Mouse (Mus musculus): Measurements from ENCODE around the gene Cdc5l. TPM values are rescaled to one million over a fixed set of nuclear protein-coding genes. Genes with fewer than 3 reads are reported as not detected.

The Cdc5l gene
- polyA plus RNA-seq, 1 experiment: 54.0 TPM

GRCm38 (mm10) chr17:45379271-45379784 lies 54.2 kb downstream of the Cdc5l start:
- peaks cover 8% of the 10 kb centered on the region; the same call in 1 of the 2 replicates for H3K4me1 ChIP-seq (ENCODE audit: control insufficient read depth, insufficient read depth, low read length)
- H3K27ac ChIP-seq (ENCODE audit: insufficient read depth, low read depth, low read length): no peak overlapping the region
- H3K4me3 ChIP-seq (ENCODE audit: insufficient read depth, low read length): no peak overlapping the region
- TF ChIP-seq POLR2A (IDR thresholded peaks at IDR 0.05; ENCODE audit: borderline replicate concordance, low read depth, low read length): no peak
- no peak for TF ChIP-seq CTCF (IDR thresholded peaks at IDR 0.05; ENCODE audit: low read depth, low read length)

GRCm38 (mm10) chr17:45377323-45377722 lies 56.2 kb downstream of the Cdc5l start:
- H3K27ac ChIP-seq (ENCODE audit: insufficient read depth, low read depth, low read length): no peak overlapping the region
- no peaks in the 10 kb centered on the region for H3K4me1 ChIP-seq (ENCODE audit: control insufficient read depth, insufficient read depth, low read length)
- TF ChIP-seq CTCF (IDR thresholded peaks at IDR 0.05; ENCODE audit: low read depth, low read length) (no peak), POLR2A (IDR thresholded peaks at IDR 0.05; ENCODE audit: borderline replicate concordance, low read depth, low read length) (no peak)
- H3K4me3 ChIP-seq (ENCODE audit: insufficient read depth, low read length): no peak overlapping the region

- TF ChIP-seq POLR2A (IDR thresholded peaks at IDR 0.05; ENCODE audit: borderline replicate concordance, low read depth, low read length): no peak
- TF ChIP-seq CTCF (IDR thresholded peaks at IDR 0.05; ENCODE audit: low read depth, low read length): peak; percentile 65
- no peaks in the 10 kb centered on the region for H3K4me1 ChIP-seq (ENCODE audit: control insufficient read depth, insufficient read depth, low read length)
- H3K27ac ChIP-seq (ENCODE audit: insufficient read depth, low read depth, low read length): no peak overlapping the region
- no peak overlapping the region for H3K4me3 ChIP-seq (ENCODE audit: insufficient read depth, low read length)
These were observed 59.4 kb downstream of the Cdc5l start for GRCm38 (mm10) chr17:45373987-45374608.

- Histone ChIP-seq H3K4me1 (ENCODE audit: control insufficient read depth, insufficient read depth, low read length) (no peaks in the 10 kb centered on the region), H3K4me3 (ENCODE audit: insufficient read depth, low read length) (no peak overlapping the region), H3K27ac (ENCODE audit: insufficient read depth, low read depth, low read length) (no peak overlapping the region)
- TF ChIP-seq POLR2A (IDR thresholded peaks at IDR 0.05; ENCODE audit: borderline replicate concordance, low read depth, low read length) (no peak), CTCF (IDR thresholded peaks at IDR 0.05; ENCODE audit: low read depth, low read length) (no peak)
These were observed 62.5 kb downstream of the Cdc5l start for GRCm38 (mm10) chr17:45371042-45371441.

DNA sequence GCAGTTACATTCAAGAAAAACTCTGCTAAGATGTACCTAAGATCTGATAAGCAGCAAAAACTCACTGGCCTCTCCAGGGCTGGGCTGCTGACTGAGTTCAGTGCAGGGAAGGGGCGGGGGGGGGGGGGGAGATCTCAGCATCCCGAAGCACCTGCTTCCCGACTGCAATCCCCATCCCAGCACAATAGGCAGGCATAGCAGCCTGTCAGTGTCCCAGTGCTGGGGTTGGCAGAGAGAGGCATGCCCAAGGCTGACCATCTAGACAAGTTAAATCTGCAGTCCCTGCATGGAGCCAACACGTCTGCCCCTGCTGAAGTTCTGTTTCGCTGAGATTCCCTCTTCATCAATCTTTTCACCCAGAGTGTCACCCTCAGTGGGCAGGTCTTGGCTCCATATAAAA lies 63.0 kb downstream of the Cdc5l start:
- Histone ChIP-seq H3K4me1 (ENCODE audit: control insufficient read depth, insufficient read depth, low read length) (no peaks in the 10 kb centered on the region), H3K4me3 (ENCODE audit: insufficient read depth, low read length) (no peak overlapping the region), H3K27ac (ENCODE audit: insufficient read depth, low read depth, low read length) (no peak overlapping the region)
- no peak for TF ChIP-seq POLR2A (IDR thresholded peaks at IDR 0.05; ENCODE audit: borderline replicate concordance, low read depth, low read length)

GRCm38 (mm10) chr17:45364871-45365270 lies 68.7 kb downstream of the Cdc5l start:
- TF ChIP-seq POLR2A (IDR thresholded peaks at IDR 0.05; ENCODE audit: borderline replicate concordance, low read depth, low read length) (no peak), CTCF (IDR thresholded peaks at IDR 0.05; ENCODE audit: low read depth, low read length) (no peak)
- no peak overlapping the region for H3K27ac ChIP-seq (ENCODE audit: insufficient read depth, low read depth, low read length)
- no peaks in the 10 kb centered on the region for H3K4me1 ChIP-seq (ENCODE audit: control insufficient read depth, insufficient read depth, low read length)
- H3K4me3 ChIP-seq (ENCODE audit: insufficient read depth, low read length): no peak overlapping the region

DNA sequence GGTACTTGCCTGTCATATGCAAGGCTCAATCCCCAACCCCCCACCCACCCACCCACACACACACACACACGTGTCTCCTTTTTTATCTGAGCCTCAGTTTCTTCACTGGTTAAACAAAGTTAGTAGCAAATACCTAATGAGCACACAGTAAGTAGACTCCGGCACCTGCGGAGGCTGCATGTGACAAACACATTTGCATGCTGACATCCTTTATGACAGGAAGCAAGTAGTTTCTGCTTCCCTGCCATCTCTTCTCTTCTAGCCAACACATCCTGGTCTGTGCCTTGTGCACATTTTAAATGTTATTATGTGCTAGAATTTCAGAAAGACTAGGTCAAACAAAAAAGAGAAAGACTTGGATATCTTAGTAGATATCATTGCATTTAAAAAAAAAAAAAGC lies 72.6 kb downstream of the Cdc5l start:
- Histone ChIP-seq H3K4me3 (ENCODE audit: insufficient read depth, low read length) (no peak overlapping the region), H3K27ac (ENCODE audit: insufficient read depth, low read depth, low read length) (no peak overlapping the region), H3K4me1 (ENCODE audit: control insufficient read depth, insufficient read depth, low read length) (no peaks in the 10 kb centered on the region)
- TF ChIP-seq POLR2A (IDR thresholded peaks at IDR 0.05; ENCODE audit: borderline replicate concordance, low read depth, low read length) (no peak), CTCF (IDR thresholded peaks at IDR 0.05; ENCODE audit: low read depth, low read length) (no peak)

- H3K27ac ChIP-seq (ENCODE audit: insufficient read depth, low read depth, low read length): no peak overlapping the region
- TF ChIP-seq CTCF (IDR thresholded peaks at IDR 0.05; ENCODE audit: low read depth, low read length) (no peak), POLR2A (IDR thresholded peaks at IDR 0.05; ENCODE audit: borderline replicate concordance, low read depth, low read length) (no peak)
- H3K4me1 ChIP-seq (ENCODE audit: control insufficient read depth, insufficient read depth, low read length): no peaks in the 10 kb centered on the region
- H3K4me3 ChIP-seq (ENCODE audit: insufficient read depth, low read length): no peak overlapping the region
These were observed 74.1 kb downstream of the Cdc5l start for GRCm38 (mm10) chr17:45359443-45359842.

GRCm38 (mm10) chr17:45356431-45356830 lies 77.1 kb downstream of the Cdc5l start:
- Histone ChIP-seq H3K27ac (ENCODE audit: insufficient read depth, low read depth, low read length) (no peak overlapping the region), H3K4me1 (ENCODE audit: control insufficient read depth, insufficient read depth, low read length) (no peaks in the 10 kb centered on the region), H3K4me3 (ENCODE audit: insufficient read depth, low read length) (no peak overlapping the region)
- no peak for TF ChIP-seq CTCF (IDR thresholded peaks at IDR 0.05; ENCODE audit: low read depth, low read length)
- no peak for TF ChIP-seq POLR2A (IDR thresholded peaks at IDR 0.05; ENCODE audit: borderline replicate concordance, low read depth, low read length)

GRCm38 (mm10) chr17:45347951-45348350 lies 85.6 kb downstream of the Cdc5l start:
- Histone ChIP-seq H3K27ac (ENCODE audit: insufficient read depth, low read depth, low read length) (no peak overlapping the region), H3K4me1 (ENCODE audit: control insufficient read depth, insufficient read depth, low read length) (no peaks in the 10 kb centered on the region), H3K4me3 (ENCODE audit: insufficient read depth, low read length) (no peak overlapping the region)
- TF ChIP-seq CTCF (IDR thresholded peaks at IDR 0.05; ENCODE audit: low read depth, low read length): no peak
- TF ChIP-seq POLR2A (IDR thresholded peaks at IDR 0.05; ENCODE audit: borderline replicate concordance, low read depth, low read length): no peak

Other genes with a start within 250 kb of the Cdc5l start
- not detected in 2 replicates for gene Spats1, start 41.7 kb upstream of the Cdc5l start, polyA plus RNA-seq (2012; ENCODE audit: insufficient read depth, insufficient read length, missing spikeins)
- 4.8 and 5.0 TPM in 2 replicates for gene Aars2, start 73.1 kb upstream of the Cdc5l start, polyA plus RNA-seq (2012; ENCODE audit: insufficient read depth, insufficient read length, missing spikeins)
- gene Tcte1, start 89.7 kb upstream of the Cdc5l start, polyA plus RNA-seq (2012; ENCODE audit: insufficient read depth, insufficient read length, missing spikeins): not detected in 2 replicates
- not detected in 2 replicates for gene Tmem151b, start 115.9 kb upstream of the Cdc5l start, polyA plus RNA-seq (2012; ENCODE audit: insufficient read depth, insufficient read length, missing spikeins)
- 27.0 and 30.8 TPM in 2 replicates for gene Nfkbie, start 122.0 kb upstream of the Cdc5l start, polyA plus RNA-seq (2012; ENCODE audit: insufficient read depth, insufficient read length, missing spikeins)
- 73.7 and 83.1 TPM in 2 replicates for gene Slc35b2, start 130.1 kb upstream of the Cdc5l start, polyA plus RNA-seq (2012; ENCODE audit: insufficient read depth, insufficient read length, missing spikeins)
- 586 and 617 TPM in 2 replicates for gene Hsp90ab1, start 139.5 kb upstream of the Cdc5l start, polyA plus RNA-seq (2012; ENCODE audit: insufficient read depth, insufficient read length, missing spikeins)
- gene Slc29a1, start 165.9 kb upstream of the Cdc5l start, polyA plus RNA-seq (2012; ENCODE audit: insufficient read depth, insufficient read length, missing spikeins): 88.6 and 93.9 TPM in 2 replicates
- not detected in 2 replicates for gene Mymx, start 168.4 kb upstream of the Cdc5l start, polyA plus RNA-seq (2012; ENCODE audit: insufficient read depth, insufficient read length, missing spikeins)
- gene Capn11, start 225.6 kb upstream of the Cdc5l start, polyA plus RNA-seq (2012; ENCODE audit: insufficient read depth, insufficient read length, missing spikeins): 1.5 and 1.7 TPM in 2 replicates